Mouse (Mus musculus): Measurements from ENCODE around the gene Olfr1314.

Gene Olfr1314

GRCm38 (mm10) chr2:112096681-112097080 is at the start of gene Olfr1314:
Gene Olfr1314 (minus strand): TSS chr2:112096781.
- no peak for DNase-seq (ENCODE audit: low read depth, low spot score)

- no peak for DNase-seq (ENCODE audit: low read depth, low spot score)
These were observed 43.4 kb upstream of the Olfr1314 start, which contains the start of gene Olfr1317 for GRCm38 (mm10) chr2:112140029-112140428. Gene Olfr1317 (plus strand): TSS chr2:112140329.

GRCm38 (mm10) chr2:112134877-112135276 is 38.3 kb upstream of the Olfr1314 start, which contains the start of gene Olfr1316:
Gene Olfr1316 (minus strand): TSS chr2:112134977.
- DNase-seq (ENCODE audit: low read depth, low spot score), result no peak

- no peak for DNase-seq (ENCODE audit: low read depth, low spot score)
These were observed 18.8 kb upstream of the Olfr1314 start, which contains the start of gene Olfr1315-ps1 for GRCm38 (mm10) chr2:112115340-112115739. Gene Olfr1315-ps1 (minus strand): TSS chr2:112115440.

GRCm38 (mm10) chr2:112077743-112078142 is 18.8 kb downstream of the Olfr1314 start, which contains the start of gene Olfr1313:
Gene Olfr1313 (minus strand): TSS chr2:112077843.
- DNase-seq (ENCODE audit: low read depth, low spot score), result no peak

- no peak for DNase-seq (ENCODE audit: low read depth, low spot score)
These were observed 46.4 kb downstream of the Olfr1314 start, which contains the start of gene Olfr1312 for GRCm38 (mm10) chr2:112050138-112050537. Gene Olfr1312 (minus strand): TSS chr2:112050238.
